ENCODE assay signal across 8 mouse cellular contexts in the genomic region with DNA sequence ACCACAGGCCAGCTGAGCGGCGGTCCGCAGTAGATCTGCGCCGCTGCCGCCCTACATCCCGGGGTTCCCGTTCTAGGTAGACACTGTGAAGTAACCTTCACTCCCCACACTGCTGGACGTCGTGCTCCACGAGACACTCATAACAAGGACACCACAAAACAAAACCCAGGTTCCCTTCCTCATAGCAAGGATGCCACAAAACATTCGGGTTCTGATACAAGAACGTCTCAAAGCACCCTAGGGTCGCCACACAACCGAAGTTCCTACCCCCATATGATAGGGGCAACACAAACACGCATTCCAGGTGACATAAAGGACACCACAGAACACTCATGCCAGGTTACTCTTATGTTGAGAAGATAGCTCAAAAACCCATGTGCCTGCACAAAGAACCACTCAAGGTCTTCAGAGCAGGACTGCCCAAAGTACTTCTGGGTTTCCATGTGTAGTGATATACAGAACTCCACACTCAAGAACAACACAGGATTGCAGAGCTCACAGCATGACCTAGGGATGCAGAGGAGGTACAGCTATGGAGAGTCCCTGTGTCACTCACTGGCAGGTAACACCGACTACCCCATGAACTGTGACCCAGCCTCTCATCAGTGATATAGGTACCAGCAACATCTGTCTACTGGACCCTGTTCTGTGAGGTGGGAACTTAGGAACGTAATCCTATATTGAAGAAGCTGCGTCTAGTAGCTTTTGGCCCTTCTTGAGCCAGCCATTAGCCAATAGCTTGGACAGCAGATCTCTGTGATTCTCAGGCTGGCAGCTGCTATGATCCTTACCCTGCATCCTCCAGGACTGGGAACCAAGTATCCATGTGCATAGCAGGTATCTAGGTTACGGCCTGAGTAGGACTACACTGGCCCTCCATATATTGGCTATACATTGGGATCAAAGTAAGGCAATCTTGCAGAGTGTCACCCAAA. TPM values are rescaled to one million over a fixed set of nuclear protein-coding genes. Genes with fewer than 3 reads are reported as not detected.
DNase-seq lines count a peak whose midpoint lies in the region; ATAC-seq and TF ChIP-seq lines count a peak whose summit lies in the region.

No protein-coding gene starts in this region.

- no peak for TF ChIP-seq EP300 in heart, postnatal 0 days (IDR thresholded peaks at IDR 0.05; ENCODE audit: low read depth)

- H3K9ac ChIP-seq in heart, embryonic 14.5 days (ENCODE audit: low read length): peak overlapping the region; percentile 84
- H3K9ac ChIP-seq in heart, postnatal 0 days (replicated peaks; ENCODE audit: low read depth, low read length): peak overlapping the region; percentile 69
- peak overlapping the region; percentile 68 for H3K9ac ChIP-seq in midbrain, embryonic 11.5 days (ENCODE audit: low read length)

- no peaks in the 10 kb centered on the region for H3K9me3 ChIP-seq in heart, embryonic 14.5 days (ENCODE audit: control insufficient read depth, low read length)
- no peaks in the 10 kb centered on the region for H3K9me3 ChIP-seq in G1E (replicated peaks)
- H3K9me3 ChIP-seq in heart, postnatal 0 days (replicated peaks; ENCODE audit: control insufficient read depth, low read length): no peaks in the 10 kb centered on the region
- no peaks in the 10 kb centered on the region for H3K9me3 ChIP-seq in midbrain, embryonic 11.5 days (ENCODE audit: control insufficient read depth, low read length)

- peak overlapping the region; percentile 95 to 96 for H3K27ac ChIP-seq in heart, embryonic 14.5 days (replicated peaks in 1 of 2; ENCODE audit: control insufficient read depth in 1 of 2, insufficient read depth in 1 of 2, low read depth in 2 of 2, low read length in 2 of 2)
- peak overlapping the region; percentile 95 for H3K27ac ChIP-seq in heart, postnatal 0 days (ENCODE audit: low read depth)
- H3K27ac ChIP-seq in midbrain, embryonic 11.5 days (ENCODE audit: low read depth, low read length): peak overlapping the region; percentile 64

- peak overlapping the region; percentile 74 for H3K4me2 ChIP-seq in heart, embryonic 14.5 days (ENCODE audit: low read length)
- peak overlapping the region; percentile 91 for H3K4me2 ChIP-seq in heart, postnatal 0 days (ENCODE audit: low read depth, low read length)
- peak overlapping the region; percentile 50 for H3K4me2 ChIP-seq in midbrain, embryonic 11.5 days

- H3K4me1 ChIP-seq in heart, embryonic 14.5 days (ENCODE audit: control insufficient read depth in 2 of 2, insufficient read depth in 2 of 2, low read length in 2 of 2): peaks cover 19 to 22% of the 10 kb centered on the region in 2 experiments
- peaks cover 74% of the 10 kb centered on the region for H3K4me1 ChIP-seq in G1E (ENCODE audit: insufficient read depth, low read depth, low read length)
- peaks cover 21% of the 10 kb centered on the region for H3K4me1 ChIP-seq in heart, postnatal 0 days (ENCODE audit: control insufficient read depth, insufficient read depth)
- H3K4me1 ChIP-seq in midbrain, embryonic 11.5 days (ENCODE audit: control insufficient read depth, insufficient read depth, low read length): peaks cover 24% of the 10 kb centered on the region

- ATAC-seq in heart, embryonic 14.5 days (ENCODE audit: insufficient number of reproducible peaks, insufficient read depth, low FRiP score, low read depth): no peak
- ATAC-seq in G1E (ENCODE audit: extremely low read depth, insufficient number of reproducible peaks, low FRiP score, poor library complexity, severe bottlenecking): no peak
- ATAC-seq in heart, postnatal 0 days (ENCODE audit: insufficient read depth, low read depth): no peak
- no peak for ATAC-seq in midbrain, embryonic 11.5 days (ENCODE audit: low FRiP score)
- no peak; the same call in 1 of the 2 replicates for ATAC-seq in monocyte, adult 5-6 weeks (replicated peaks; ENCODE audit: insufficient number of reproducible peaks, low FRiP score, low TSS enrichment, poor library complexity, severe bottlenecking)

- no peak for TF ChIP-seq CTCF in G1E (IDR thresholded peaks at IDR 0.05; ENCODE audit: low read depth, low read length)
- TF ChIP-seq CTCF in heart, postnatal 0 days (IDR thresholded peaks at IDR 0.05; ENCODE audit: low read depth): no peak

- H3K4me3 ChIP-seq in heart, embryonic 14.5 days (ENCODE audit: control insufficient read depth in 1 of 2, insufficient read depth in 1 of 2, low read depth in 1 of 2, low read length in 2 of 2): peak overlapping the region; percentile 37 to 51
- peak overlapping the region; percentile 79 for H3K4me3 ChIP-seq in G1E (ENCODE audit: low read depth, low read length)
- H3K4me3 ChIP-seq in heart, postnatal 0 days (ENCODE audit: low read depth, low read length): peak overlapping the region; percentile 36
- H3K4me3 ChIP-seq in midbrain, embryonic 11.5 days (ENCODE audit: low read depth, low read length): peak overlapping the region; percentile 96

- 34% methylated on average over 20 of the region's 20 CpGs for WGBS in heart, embryonic 14.5 days
- 29% methylated on average over 20 of the region's 20 CpGs for WGBS in heart, postnatal 0 days
- 35% methylated on average over 20 of the region's 20 CpGs for WGBS in midbrain, embryonic 11.5 days

- no peak for DNase-seq in heart, adult 18-20 months
- DNase-seq in G1E (ENCODE audit: low spot score): no peak
- DNase-seq in heart, postnatal 0 days (ENCODE audit: low spot score): no peak
- DNase-seq in midbrain, embryonic 11.5 days (ENCODE audit: low spot score, missing footprints): peak; percentile 94
- no peak for DNase-seq in spleen, postnatal 10 days (ENCODE audit: low spot score in 2 of 2)
- no peak for DNase-seq in right cerebral cortex, adult 18-20 months

- no peaks in the 10 kb centered on the region for H3K27me3 ChIP-seq in heart, embryonic 14.5 days (ENCODE audit: control insufficient read depth, insufficient read depth, low read length)
- H3K27me3 ChIP-seq in G1E (ENCODE audit: insufficient read depth, low read length): peaks cover 51% of the 10 kb centered on the region
- no peaks in the 10 kb centered on the region for H3K27me3 ChIP-seq in heart, postnatal 0 days (ENCODE audit: control insufficient read depth, insufficient read depth, low read length)
- no peaks in the 10 kb centered on the region for H3K27me3 ChIP-seq in midbrain, embryonic 11.5 days (ENCODE audit: control insufficient read depth, insufficient read depth, low read length)

- H3K36me3 ChIP-seq in heart, embryonic 14.5 days (ENCODE audit: control insufficient read depth, insufficient read depth, low read length): no peaks in the 10 kb centered on the region
- H3K36me3 ChIP-seq in G1E (replicated peaks): peaks cover 20% of the 10 kb centered on the region
- no peaks in the 10 kb centered on the region for H3K36me3 ChIP-seq in heart, postnatal 0 days (replicated peaks; ENCODE audit: control insufficient read depth, insufficient read depth, low read length)
- H3K36me3 ChIP-seq in midbrain, embryonic 11.5 days (ENCODE audit: control insufficient read depth, insufficient read depth, low read length): no peaks in the 10 kb centered on the region

RNA-seq across cellular contexts. Expression of a gene that starts 1.5 kb away (rescaled TPM):
- polyA plus RNA-seq in heart, embryonic 14.5 days (2014; fragmentation: Nextera tagmentation; extraction: Ambion mirVana): 16.2 TPM in 2 replicates
- total RNA-seq in heart, adult 18-20 months (2021): 10 to 100 TPM; 48.6 to 50.2 TPM
- 58.4 and 67.3 TPM in 2 replicates for total RNA-seq in G1E (2014; fragmentation: Nextera tagmentation)
- 15.3 and 16.9 TPM in 2 replicates for total RNA-seq in G1E (2017)
- polyA plus RNA-seq in G1E (2012): 40.7 and 42.4 TPM in 2 replicates
- 53.2 and 60.6 TPM in 2 replicates for total RNA-seq in heart, postnatal 0 days (2014; rRNA removed; ENCODE audit: low replicate concordance)
- 7.7 and 9.3 TPM in 2 replicates for polyA plus RNA-seq in heart, postnatal 0 days (2015; fragmentation: Nextera tagmentation; extraction: Ambion mirVana)
- 12.7 and 13.6 TPM in 2 replicates for polyA plus RNA-seq in midbrain, embryonic 11.5 days (2014; fragmentation: Nextera tagmentation; extraction: Ambion mirVana)
- total RNA-seq in monocyte, adult 5-6 weeks (2017): 13.5 to 26.2 TPM (median 17.7 TPM) in 3 replicates

RNA-seq across cellular contexts. Expression of a gene that starts 25.7 kb away (rescaled TPM):
- 68.5 and 74.8 TPM in 2 replicates for polyA plus RNA-seq in heart, embryonic 14.5 days (2014; fragmentation: Nextera tagmentation; extraction: Ambion mirVana)
- 10 to 100 TPM; 19.2 to 20.3 TPM for total RNA-seq in heart, adult 18-20 months (2021)
- total RNA-seq in G1E (2014; fragmentation: Nextera tagmentation) (24.4 and 24.9 TPM in 2 replicates), G1E (2017) (23.5 and 29.3 TPM in 2 replicates)
- polyA plus RNA-seq in G1E (2012): 43.5 and 45.5 TPM in 2 replicates
- total RNA-seq in heart, postnatal 0 days (2014; rRNA removed; ENCODE audit: low replicate concordance): 45.8 and 69.2 TPM in 2 replicates
- polyA plus RNA-seq in heart, postnatal 0 days (2015; fragmentation: Nextera tagmentation; extraction: Ambion mirVana): 48.1 and 51.0 TPM in 2 replicates
- 101 and 110 TPM in 2 replicates for polyA plus RNA-seq in midbrain, embryonic 11.5 days (2014; fragmentation: Nextera tagmentation; extraction: Ambion mirVana)
- total RNA-seq in monocyte, adult 5-6 weeks (2017): 15.4 to 17.5 TPM (median 17.0 TPM) in 3 replicates

Comparison
In these comparisons a context has a peak if more than half of its experiments do, and no peak if none do; other contexts are left out.
1. H3K4me3 ChIP-seq: peak in every context shown above with its lines; median percentile 96 in midbrain, embryonic 11.5 days; 79 in G1E; 44 in heart, embryonic 14.5 days; 36 in heart, postnatal 0 days.